Mouse (Mus musculus) mature B cell (primary cell): Measurements from ENCODE around the gene Kmt2d.

Experiments
- in situ Hi-C: fragments of 300-500 bp; cut with MboI; formaldehyde crosslinking; loops from 2 replicates; pipeline ENCODE4 v1.14.3; 2019

Gene Kmt2d

DNA sequence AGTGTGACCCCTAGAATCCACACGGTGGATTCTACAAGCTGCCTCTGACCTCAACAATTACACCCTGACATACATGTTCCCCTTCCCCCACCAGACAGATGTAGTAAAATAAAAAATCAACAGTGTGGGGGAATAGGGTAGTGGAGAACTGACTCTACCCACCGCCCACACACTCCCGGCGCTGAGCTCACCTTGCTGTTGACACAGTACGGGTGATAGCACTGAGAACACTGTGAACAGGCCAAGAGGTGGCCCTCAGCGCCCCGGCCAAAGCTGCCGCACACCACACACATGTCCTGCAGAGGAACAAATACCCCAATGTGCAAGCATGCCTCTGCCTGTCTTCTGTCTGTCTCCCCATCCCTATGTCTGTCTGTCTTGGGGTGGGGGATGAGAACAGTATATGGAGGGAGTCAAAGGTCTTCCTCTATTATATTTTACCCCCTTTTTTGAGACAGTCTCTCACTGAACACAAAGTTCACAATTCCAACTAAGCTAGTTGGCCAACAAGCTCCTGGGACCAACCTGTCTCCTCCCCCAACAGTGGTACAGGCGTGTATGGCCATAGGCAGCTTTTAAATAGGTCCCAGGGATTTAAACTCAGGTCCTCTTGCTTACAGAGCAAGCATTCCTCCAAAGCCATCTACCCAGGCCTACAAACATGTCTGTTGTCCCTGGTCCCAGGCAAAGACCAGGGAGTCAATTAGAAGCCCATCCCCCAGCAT is 11.5 kb downstream of the Kmt2d start:
- in situ Hi-C loops, result no loop called here

DNA sequence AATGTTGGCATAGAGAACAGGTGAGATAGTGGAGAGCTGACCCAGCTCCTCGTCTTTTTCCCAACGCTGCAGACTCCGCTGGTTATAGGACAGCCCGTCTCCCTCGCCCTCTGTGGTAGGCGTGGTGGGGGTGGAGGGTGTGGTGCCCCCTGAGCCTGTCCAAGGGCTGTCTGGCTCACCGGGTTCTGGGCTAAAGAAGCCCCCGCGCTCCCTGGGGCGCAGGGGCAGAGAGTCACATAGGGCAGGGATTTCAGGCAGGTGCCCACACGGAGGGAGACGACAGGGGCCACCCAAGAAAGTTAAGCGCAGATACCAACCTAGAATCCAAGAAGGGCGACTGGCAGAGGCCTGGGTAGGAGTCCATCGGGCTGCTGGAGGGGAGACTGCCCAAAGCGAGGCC is 16.8 kb downstream of the Kmt2d start:
- in situ Hi-C loops, result no loop called here

DNA sequence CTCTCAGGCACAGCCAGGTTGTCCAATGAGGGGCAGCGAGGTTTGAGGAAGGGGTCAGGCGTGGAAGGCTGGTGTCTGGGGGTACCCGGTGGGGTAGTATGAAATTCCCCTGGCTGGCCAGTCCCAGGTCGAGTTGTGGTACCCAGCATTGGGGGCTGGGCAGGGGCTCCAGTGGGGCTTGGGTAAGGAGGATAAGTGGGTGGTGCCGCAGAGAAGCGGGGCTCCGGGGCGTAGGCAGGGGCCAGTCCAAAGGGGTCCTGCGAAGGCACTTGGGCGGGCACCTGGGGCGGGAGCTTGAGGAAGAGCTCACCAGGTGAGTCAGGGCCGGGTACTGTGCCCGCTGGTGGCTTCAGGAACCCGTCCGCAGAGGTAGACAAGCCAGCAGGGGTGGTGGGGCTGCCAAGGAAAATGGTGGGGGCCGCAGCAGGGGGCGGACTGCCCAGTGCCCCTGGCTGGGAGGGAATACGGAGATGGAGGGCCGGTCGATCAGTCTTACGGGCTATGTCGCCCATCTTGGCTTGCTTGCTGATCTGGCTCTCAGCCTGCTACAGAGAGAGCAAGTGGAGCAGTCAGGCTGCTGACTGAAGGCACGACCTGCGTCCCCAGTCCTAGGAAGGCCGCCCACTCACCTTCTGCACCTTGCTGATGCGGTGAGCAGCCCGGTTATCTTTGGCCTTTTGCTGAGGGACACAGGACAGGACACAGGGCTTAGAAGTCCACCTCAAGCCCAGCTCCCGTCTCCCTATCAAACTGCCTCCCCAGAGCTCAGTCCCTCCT is 17.7 kb downstream of the Kmt2d start:
- in situ Hi-C loops, result no loop called here

DNA sequence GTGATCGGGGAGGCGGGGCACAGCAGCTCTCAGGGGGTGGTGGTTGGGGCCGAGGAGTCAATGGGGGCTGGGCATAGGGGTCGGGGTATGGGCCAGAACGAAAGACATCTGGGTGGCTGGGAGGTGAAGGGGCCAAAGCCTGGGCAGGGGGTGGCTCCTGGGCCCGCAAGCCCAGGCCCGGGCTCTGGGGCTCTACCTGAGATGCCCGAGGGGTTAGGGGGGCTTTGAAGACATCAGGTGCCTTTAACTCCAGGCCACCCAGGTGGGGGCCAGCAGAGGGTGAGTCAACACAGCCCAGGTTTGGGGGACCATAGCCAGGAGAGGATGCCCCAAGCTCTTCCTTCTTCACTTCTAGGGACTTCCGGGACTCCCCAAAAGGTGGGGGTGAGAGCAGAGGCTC is 18.3 kb downstream of the Kmt2d start:
- in situ Hi-C loops, result no loop called here

DNA sequence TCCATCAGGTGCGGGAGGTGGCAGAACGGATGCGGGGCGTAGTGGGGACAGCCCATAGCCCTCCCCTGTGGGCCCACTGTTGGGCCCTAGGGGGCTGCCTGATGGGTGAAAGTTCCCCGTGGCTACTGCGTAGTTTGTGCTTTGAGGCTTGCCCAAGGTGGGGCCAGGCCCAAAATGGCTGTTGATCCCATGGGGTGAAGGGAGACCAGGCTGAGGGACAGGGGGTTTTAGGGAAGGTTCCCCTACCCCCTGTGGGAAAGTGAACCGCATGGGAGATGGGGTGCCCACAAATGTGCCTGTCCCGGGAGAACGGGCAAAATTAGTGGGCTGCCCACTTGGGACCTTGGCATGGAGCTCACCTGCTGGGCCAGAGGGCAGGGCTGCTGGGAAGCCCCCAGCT is 18.9 kb downstream of the Kmt2d start:
- in situ Hi-C loops, result no loop called here

DNA sequence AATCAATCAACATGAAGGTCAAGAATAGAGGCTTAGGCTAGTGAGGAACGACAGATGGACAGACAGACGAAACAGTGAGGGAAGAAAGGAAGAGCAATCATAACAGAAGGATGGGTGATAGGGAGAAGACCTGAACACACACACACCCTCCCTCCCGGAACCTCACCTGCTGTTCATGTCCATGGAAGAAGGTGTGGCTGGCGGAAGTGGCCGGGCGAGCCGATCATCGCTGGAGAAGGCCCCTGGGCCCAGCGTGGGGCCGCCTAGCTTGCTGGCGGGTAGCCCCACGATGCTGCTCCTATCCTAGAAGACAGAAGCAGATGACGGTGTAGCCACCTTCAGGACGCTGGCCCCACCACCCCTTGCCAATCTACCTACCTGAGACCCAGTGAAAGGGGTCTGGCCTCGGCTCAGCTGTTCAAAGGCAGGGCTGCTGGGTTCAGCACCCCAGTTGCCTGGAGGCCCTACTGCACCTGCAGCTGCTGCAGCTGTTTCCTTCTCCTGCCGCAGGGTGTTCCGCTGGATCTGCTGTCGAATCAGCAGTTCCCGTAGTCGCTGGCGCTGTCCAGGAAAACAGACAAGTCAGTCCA is 19.7 kb downstream of the Kmt2d start:
- in situ Hi-C loops, result no loop called here

DNA sequence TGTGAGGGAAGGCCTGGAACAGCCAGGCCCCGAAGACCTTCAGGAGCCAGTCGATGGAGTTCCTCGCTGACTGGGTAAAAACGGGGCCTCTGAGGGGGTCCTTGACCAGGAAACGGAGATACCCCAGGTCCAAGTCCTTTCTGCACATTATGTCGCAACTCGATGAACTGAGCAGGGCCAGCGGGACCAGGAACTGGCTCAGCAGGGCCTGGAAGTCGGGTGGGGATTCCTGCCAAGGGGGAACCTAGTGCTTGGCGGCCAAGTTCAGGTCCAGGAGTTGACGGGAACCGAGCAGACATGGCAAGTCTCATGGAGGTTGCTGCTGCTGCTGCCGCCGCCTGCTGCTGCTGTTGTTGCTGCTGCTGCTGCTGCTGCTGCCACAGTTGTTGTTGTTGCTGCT is 20.3 kb downstream of the Kmt2d start:
- in situ Hi-C loops, result no loop called here

GRCm38 (mm10) chr15:98849956-98850600 is 20.9 kb downstream of the Kmt2d start:
- in situ Hi-C loops, result no loop called here

DNA sequence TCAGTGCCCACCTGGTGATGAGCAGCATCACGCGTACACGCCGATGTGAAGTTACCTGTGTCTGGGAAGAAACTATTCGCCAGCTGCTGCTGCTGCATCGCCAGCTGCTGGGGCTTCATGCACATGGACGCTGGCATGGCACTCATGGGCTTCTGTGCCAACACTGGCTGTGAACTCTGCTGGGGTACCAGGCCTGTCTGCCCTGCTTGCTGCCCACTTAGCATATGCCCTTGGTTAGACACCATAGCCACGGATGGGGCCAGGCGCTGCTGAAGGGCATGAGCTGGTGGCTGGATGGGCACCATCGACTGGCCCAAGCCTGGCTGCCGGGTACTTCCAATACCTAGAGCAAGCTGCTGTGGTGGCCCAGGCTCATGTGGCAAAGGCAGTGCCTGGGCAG is 21.8 kb downstream of the Kmt2d start:
- in situ Hi-C loops, result no loop called here

GRCm38 (mm10) chr15:98846140-98846539 is 24.9 kb downstream of the Kmt2d start:
- in situ Hi-C loops, result no loop called here

- in situ Hi-C loops, result no loop called here
Observed at GRCm38 (mm10) chr15:98845149-98845548, 25.9 kb downstream of the Kmt2d start.

DNA sequence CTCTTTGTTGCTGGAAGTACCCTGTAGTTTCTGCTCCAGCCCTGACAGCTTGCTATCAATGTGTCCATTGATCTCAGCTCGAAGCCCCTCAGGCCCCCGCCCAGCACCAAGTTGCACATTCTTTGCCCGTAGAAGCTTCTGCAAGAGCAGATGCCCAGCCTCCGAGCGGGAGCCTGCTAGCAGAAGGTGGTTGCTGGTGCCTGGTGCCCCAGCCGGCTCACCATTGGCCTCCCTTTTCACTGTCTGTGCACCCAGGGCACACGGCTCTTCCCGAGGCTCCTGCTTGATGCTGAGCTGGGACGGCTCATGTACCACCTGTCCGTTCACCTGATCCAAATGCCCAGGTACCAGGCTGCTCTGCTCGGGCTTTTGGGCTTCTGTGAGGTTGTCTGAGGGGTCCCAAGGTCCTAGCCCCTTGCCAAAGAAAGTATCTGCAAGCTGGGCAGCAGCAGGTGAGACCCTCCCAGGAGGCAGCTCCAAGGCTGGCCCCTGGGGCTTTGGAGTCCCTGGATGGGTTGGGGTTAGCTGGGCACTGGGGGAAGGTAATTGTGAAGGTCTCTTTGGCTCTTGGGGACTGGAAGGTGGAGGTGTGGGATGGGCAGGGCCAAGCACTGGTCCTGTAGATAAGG is 27.3 kb downstream of the Kmt2d start:
- in situ Hi-C loops, result no loop called here

- in situ Hi-C loops, result no loop called here
Observed at GRCm38 (mm10) chr15:98839671-98840585, 31.1 kb downstream of the Kmt2d start.

GRCm38 (mm10) chr15:98839161-98839560 is 31.8 kb downstream of the Kmt2d start:
- in situ Hi-C loops, result no loop called here

- in situ Hi-C loops, result no loop called here
Observed at GRCm38 (mm10) chr15:98837743-98838103, 33.3 kb downstream of the Kmt2d start.

DNA sequence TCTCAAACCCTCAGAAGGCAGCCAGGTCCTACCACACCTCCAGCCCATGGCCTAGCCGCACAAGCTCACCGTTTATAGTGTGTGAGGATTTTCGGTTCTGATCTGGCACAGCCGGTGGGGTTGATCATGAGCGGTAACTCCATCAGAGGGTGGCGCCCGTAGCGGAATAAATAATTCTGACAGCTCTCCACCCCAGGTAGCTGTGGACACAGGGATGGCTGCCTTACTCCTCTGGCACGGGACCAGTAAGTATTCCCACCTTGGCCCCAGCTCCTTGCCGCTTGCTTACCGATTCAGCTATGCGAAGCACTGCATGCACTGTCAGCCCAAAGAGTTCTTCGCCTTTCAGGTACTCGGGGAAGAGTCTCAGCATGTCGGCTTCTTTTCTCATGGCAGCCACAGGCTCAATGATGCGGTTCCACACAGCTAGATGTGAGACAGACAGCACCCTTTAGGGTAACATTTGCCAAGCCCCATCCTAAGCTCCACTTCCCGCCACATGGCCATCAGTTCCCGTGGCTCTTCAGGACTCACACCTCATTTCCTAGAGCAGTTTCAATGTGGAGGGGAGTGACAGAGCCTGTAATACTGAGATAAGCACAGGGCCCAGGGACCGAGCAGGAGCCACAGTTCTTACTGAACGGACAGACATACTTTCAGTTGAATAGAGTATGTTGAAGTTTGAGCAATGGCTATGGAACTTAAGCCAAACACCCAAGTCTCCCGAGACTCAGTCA is 33.8 kb downstream of the Kmt2d start:
- in situ Hi-C loops, result no loop called here

GRCm38 (mm10) chr15:98835291-98835690 is 35.7 kb downstream of the Kmt2d start:
- in situ Hi-C loops, result no loop called here

DNA sequence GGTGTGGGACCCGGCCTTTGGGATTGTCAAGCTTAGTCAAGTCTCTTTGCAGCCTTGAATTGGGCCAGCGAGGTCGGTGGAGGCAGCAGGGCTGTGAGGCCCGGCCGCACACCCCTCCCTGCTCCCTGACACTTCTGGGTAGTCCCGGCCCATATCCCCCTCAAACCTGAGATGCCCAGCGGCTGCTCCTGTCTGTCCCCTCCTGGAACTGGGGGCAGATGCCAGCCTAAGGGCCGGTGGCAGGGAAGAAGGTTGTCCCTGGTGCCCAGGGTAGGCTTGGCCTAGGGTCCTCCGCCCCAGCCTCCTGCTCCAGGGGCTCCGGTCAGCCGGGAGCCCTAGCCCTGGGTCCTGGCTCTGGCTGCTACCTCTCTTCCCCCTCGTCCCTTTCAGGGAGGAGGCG is 36.9 kb downstream of the Kmt2d start:
- in situ Hi-C loops, result no loop called here

GRCm38 (mm10) chr15:98833281-98833680 is 37.7 kb downstream of the Kmt2d start:
- in situ Hi-C loops, result no loop called here
